Mouse (Mus musculus): ENCODE data around the gene Rab23. TPM values are rescaled to one million over a fixed set of nuclear protein-coding genes. Genes with fewer than 3 reads are reported as not detected.
A peak's percentile ranks its signal among the peaks of the same experiment; 100 is the strongest.

Rab23 gene
- polyA plus RNA-seq, 1 experiment from 2014 or later = 27.5 TPM

DNA sequence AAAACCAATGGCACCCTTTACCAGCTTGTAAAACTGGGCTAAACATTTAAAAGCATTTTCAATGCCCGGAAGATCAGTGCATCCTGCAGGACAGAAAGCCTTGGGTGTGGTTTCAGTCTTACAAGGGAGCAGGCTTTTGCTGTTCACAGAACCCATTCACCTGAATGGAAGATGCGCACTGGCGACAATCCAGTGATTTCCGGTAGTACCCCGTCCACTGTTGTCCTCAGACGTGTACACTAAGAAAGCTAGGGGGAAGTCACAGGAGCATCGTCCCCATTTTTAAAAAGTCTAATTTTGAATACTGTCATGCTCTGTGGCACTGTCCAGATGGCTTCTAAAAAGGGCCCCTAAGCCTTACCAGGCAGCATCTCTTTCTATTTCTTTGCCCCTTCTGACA lies 36.1 kb downstream of the Rab23 start:
- peaks cover 4% of the 10 kb centered on the region; the same call in 1 of the 2 replicates for H3K4me1 ChIP-seq (ENCODE audit: control insufficient read depth, insufficient read depth, low read length)
- 0 out of 2 replicates have a peak, but pooled peaks cover under 1% of the 10 kb centered on the region for H3K36me3 ChIP-seq (ENCODE audit: control insufficient read depth, insufficient read depth, low read length)
- 0 out of 2 replicates have a peak overlapping the region, but pooled peaks have one; percentile 98 for H3K4me2 ChIP-seq (ENCODE audit: low read depth)
- no peak overlapping the region for H3K9ac ChIP-seq (ENCODE audit: low read length)
- no peak for DNase-seq (ENCODE audit: low spot score)
- H3K4me3 ChIP-seq (ENCODE audit: low read depth, low read length) = no peak overlapping the region
- no peaks in the 10 kb centered on the region for H3K9me3 ChIP-seq (ENCODE audit: control insufficient read depth, low read length)
- H3K27ac ChIP-seq (ENCODE audit: low read depth, low read length) = no peak overlapping the region
- 89% methylated on average over 7 of the region's 7 CpGs for WGBS
- H3K27me3 ChIP-seq (ENCODE audit: control insufficient read depth, insufficient read depth, low read length) = no peaks in the 10 kb centered on the region
- ATAC-seq (ENCODE audit: insufficient read depth, low FRiP score, low TSS enrichment) = no peak

DNA sequence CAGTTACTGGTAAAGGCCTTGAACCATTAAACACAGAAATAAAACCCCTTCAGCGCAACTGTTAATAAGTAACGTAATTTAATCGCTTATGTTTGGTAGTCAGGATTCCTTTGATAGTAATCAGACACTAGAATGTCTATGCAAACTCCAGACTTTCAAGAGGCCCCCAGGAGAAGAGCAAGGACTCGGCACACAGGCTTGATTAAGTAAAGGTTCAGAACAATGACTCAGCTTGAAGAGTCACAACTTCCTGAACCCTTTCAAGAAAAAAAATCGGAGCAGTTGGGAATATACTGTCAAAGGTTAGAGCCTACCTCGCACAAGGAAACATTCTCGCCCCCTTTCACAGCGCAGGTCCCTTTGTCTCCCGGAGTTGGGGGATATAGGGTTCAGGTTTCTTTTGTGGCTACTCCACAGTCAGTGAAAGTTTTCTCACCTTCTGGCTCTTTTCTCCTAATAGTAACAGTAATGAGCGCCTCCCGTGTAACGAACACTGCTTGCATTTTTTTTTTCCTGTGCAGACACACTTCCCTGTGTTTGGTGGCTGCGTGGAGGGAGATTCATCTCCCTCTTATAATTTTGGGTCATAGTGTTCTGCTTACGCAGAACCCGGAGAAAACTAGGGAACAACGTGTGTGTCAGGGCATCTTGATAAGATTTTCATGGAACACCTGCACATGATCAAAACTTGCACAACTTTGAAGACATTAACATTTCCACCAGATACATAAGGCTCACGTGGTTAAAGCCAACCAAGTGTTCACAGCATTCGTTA lies 36.8 kb downstream of the Rab23 start:
- ATAC-seq (ENCODE audit: insufficient read depth, low FRiP score, low TSS enrichment) (no peak), DNase-seq (ENCODE audit: low spot score) (no peak)
- Histone ChIP-seq H3K36me3 (ENCODE audit: control insufficient read depth, insufficient read depth, low read length) (0 out of 2 replicates have a peak, but pooled peaks cover 2% of the 10 kb centered on the region), H3K4me1 (ENCODE audit: control insufficient read depth, insufficient read depth, low read length) (peaks cover 4% of the 10 kb centered on the region; the same call in 1 of the 2 replicates), H3K4me2 (ENCODE audit: low read depth) (peak overlapping the region; percentile 98), H3K9me3 (ENCODE audit: control insufficient read depth, low read length) (no peaks in the 10 kb centered on the region), H3K27ac (ENCODE audit: low read depth, low read length) (no peak overlapping the region), H3K4me3 (ENCODE audit: low read depth, low read length) (peak overlapping the region; percentile 58), H3K9ac (ENCODE audit: low read length) (peak overlapping the region; percentile 81; the same call in 1 of the 2 replicates), H3K27me3 (ENCODE audit: control insufficient read depth, insufficient read depth, low read length) (no peaks in the 10 kb centered on the region)
- 36% methylated on average over 18 of the region's 18 CpGs for WGBS

DNA sequence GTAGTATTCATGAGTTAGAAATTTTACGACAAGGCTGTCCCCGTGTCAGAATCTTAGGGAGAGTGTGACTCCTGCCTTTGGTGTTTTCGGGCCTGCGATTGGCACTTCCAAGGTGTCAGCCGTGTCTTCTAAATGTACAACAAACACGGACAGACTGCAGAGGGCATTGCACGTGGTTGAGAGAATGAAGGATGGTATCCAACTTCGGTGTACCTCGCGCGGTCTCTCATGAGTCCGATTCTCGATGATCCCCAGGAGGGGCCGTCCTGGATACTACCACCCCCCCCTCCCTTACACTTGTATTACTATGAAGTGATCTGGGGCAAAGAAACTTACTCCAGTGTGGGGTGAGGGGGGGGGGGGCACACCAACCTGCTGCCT lies 37.3 kb downstream of the Rab23 start:
- DNase-seq (ENCODE audit: low spot score) = peak; percentile 43
- no peaks in the 10 kb centered on the region for H3K9me3 ChIP-seq (ENCODE audit: control insufficient read depth, low read length)
- H3K4me1 ChIP-seq (ENCODE audit: control insufficient read depth, insufficient read depth, low read length) = peaks cover 4% of the 10 kb centered on the region; the same call in 1 of the 2 replicates
- peak overlapping the region; percentile 98 for H3K4me2 ChIP-seq (ENCODE audit: low read depth)
- peak overlapping the region; percentile 81 for H3K9ac ChIP-seq (ENCODE audit: low read length)
- peak overlapping the region; percentile 58 for H3K4me3 ChIP-seq (ENCODE audit: low read depth, low read length)
- no peaks in the 10 kb centered on the region for H3K27me3 ChIP-seq (ENCODE audit: control insufficient read depth, insufficient read depth, low read length)
- H3K36me3 ChIP-seq (ENCODE audit: control insufficient read depth, insufficient read depth, low read length) = 0 out of 2 replicates have a peak, but pooled peaks cover 2% of the 10 kb centered on the region
- H3K27ac ChIP-seq (ENCODE audit: low read depth, low read length) = no peak overlapping the region
- peak; percentile 62 for ATAC-seq (ENCODE audit: insufficient read depth, low FRiP score, low TSS enrichment)
- WGBS = 9% methylated on average over 14 of the region's 14 CpGs

DNA sequence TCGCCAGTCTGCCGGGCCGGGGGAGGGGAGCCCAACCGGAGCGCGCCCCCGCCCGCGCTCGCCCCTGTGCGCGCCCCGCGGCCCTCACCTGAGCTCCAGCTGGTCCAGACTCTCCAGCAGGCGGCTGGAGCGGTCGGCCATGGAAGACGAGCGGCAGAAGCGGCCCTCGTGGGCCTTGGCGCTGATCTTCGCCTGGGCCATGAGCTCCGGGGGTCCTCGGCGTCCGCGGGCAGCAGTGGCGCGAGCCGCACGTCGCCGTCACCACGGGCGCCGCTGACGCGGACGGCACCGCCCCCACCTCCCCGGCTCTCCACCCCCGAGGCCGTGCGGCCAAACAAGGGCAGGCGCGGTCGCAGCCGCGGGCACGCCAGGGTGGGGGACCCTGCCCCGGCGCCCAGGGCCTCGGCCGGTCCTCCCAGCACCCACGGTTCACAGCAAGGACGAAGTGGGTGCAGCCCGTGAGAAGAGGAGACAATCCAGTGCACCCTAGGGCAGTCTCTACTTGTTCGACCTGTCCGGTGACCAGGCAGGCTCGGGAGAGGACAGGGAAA lies 37.9 kb downstream of the Rab23 start, which contains the start of gene Bag2:
Bag2 (minus strand) TSS at position 305 of the 551 bp plus-strand sequence.
- no peaks in the 10 kb centered on the region for H3K9me3 ChIP-seq (ENCODE audit: control insufficient read depth, low read length)
- H3K4me2 ChIP-seq (ENCODE audit: low read depth) = peak within 1 kb of the TSS; percentile 98
- under 1% methylated on average over 60 of the region's 61 CpGs for WGBS
- peak; percentile 70 for DNase-seq (ENCODE audit: low spot score)
- H3K27ac ChIP-seq (ENCODE audit: low read depth, low read length) = 0 out of 2 replicates have a peak within 1 kb of the TSS, but pooled peaks have one; percentile 10
- 0 out of 2 replicates have a peak, but pooled peaks cover 2% of the 10 kb centered on the region for H3K36me3 ChIP-seq (ENCODE audit: control insufficient read depth, insufficient read depth, low read length)
- peaks cover 4% of the 10 kb centered on the region; the same call in 1 of the 2 replicates for H3K4me1 ChIP-seq (ENCODE audit: control insufficient read depth, insufficient read depth, low read length)
- ATAC-seq (ENCODE audit: insufficient read depth, low FRiP score, low TSS enrichment) = peak; percentile 80
- peak within 1 kb of the TSS; percentile 81 for H3K9ac ChIP-seq (ENCODE audit: low read length)
- H3K4me3 ChIP-seq (ENCODE audit: low read depth, low read length) = peak within 1 kb of the TSS; percentile 58
- H3K27me3 ChIP-seq (ENCODE audit: control insufficient read depth, insufficient read depth, low read length) = no peaks in the 10 kb centered on the region

DNA sequence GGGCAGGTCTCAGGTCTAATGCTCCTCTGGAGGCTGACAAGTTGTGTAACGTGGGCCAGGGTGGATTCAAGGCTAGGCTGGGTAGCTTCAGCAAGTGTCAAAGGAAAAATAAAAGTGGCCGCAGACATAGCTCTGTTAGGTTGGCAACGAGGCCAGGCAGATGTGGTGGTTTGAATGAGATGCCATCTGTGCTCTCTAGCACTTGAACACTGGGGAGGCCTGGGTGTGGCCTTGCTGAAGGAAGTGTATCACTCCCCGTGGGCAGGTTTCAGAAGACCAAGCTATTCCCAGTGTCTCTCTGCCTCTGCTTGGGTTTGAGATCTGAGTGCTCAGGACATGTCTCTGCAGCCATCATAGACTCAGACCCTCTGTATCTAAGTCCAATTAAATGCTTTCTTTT lies 38.8 kb downstream of the Rab23 start:
- no peak for DNase-seq (ENCODE audit: low spot score)

DNA sequence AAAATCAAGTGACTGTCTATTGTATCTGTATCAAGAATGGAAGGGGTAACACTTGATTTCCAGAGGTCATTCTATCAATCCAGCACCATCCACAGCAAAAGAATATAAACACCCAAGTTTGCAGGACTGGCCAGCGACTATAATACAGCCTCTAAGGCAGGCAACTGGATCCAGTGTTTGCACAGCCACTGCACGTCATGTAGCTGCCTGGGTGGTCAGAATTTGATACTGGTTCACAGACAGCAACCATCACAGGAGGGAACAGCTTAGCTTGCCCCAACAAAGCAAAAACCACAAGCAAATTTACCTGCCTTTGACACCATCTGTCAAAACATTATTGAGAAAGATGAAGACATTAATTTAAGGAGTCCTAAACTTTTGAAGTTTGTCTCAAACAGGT lies 44.1 kb downstream of the Rab23 start:
- no peak overlapping the region for H3K4me2 ChIP-seq (ENCODE audit: low read depth)
- 67% methylated on average over 2 of the region's 2 CpGs for WGBS
- no peaks in the 10 kb centered on the region for H3K4me1 ChIP-seq (ENCODE audit: control insufficient read depth, insufficient read depth, low read length)
- H3K9me3 ChIP-seq (ENCODE audit: control insufficient read depth, low read length) = no peaks in the 10 kb centered on the region
- no peak overlapping the region for H3K9ac ChIP-seq (ENCODE audit: low read length)
- no peak overlapping the region for H3K27ac ChIP-seq (ENCODE audit: low read depth, low read length)
- H3K4me3 ChIP-seq (ENCODE audit: low read depth, low read length) = no peak overlapping the region
- H3K27me3 ChIP-seq (ENCODE audit: control insufficient read depth, insufficient read depth, low read length) = no peaks in the 10 kb centered on the region
- 0 out of 2 replicates have a peak, but pooled peaks cover 2% of the 10 kb centered on the region for H3K36me3 ChIP-seq (ENCODE audit: control insufficient read depth, insufficient read depth, low read length)
- DNase-seq (ENCODE audit: low spot score) (no peak), ATAC-seq (ENCODE audit: insufficient read depth, low FRiP score, low TSS enrichment) (no peak)

More for the DNA sequence above, 38.8 kb downstream of the Rab23 start:
- WGBS = 51% methylated on average over 4 of the region's 4 CpGs
- Histone ChIP-seq H3K9ac (ENCODE audit: low read length) (no peak overlapping the region), H3K27me3 (ENCODE audit: control insufficient read depth, insufficient read depth, low read length) (no peaks in the 10 kb centered on the region), H3K36me3 (ENCODE audit: control insufficient read depth, insufficient read depth, low read length) (0 out of 2 replicates have a peak, but pooled peaks cover 2% of the 10 kb centered on the region), H3K4me3 (ENCODE audit: low read depth, low read length) (no peak overlapping the region), H3K27ac (ENCODE audit: low read depth, low read length) (no peak overlapping the region), H3K9me3 (ENCODE audit: control insufficient read depth, low read length) (no peaks in the 10 kb centered on the region), H3K4me1 (ENCODE audit: control insufficient read depth, insufficient read depth, low read length) (peaks cover 4% of the 10 kb centered on the region; the same call in 1 of the 2 replicates), H3K4me2 (ENCODE audit: low read depth) (no peak overlapping the region)
- ATAC-seq (ENCODE audit: insufficient read depth, low FRiP score, low TSS enrichment) = no peak

DNA sequence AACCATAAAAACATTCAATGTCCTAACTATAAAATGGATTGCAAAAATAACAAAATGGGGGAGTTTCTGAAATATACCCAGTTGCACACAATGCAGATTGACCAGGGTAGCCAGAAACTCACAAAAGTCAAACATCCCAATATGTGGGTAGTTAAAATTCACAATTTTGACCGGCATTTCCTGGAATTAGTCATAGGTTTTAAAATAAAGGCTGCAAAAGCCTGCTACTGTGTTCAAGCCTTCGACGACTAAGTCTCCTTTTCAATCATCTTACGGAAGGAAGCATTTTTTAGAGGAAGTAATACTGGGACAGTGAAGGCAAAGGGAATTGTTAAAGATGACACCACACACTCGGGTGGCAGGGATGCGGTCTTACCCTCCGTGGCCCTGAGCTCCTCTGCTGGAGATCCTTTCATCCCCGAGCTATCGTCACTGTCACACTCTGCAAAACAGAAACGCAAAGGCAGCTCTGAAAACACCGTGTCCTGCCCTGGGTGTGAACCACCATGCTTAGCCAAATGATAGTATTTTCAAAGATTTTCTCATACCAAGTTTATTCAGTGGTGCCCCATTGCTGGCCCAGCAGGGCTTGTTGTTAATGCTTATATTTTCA lies 45.9 kb downstream of the Rab23 start:
- peaks cover 6% of the 10 kb centered on the region for H3K36me3 ChIP-seq (ENCODE audit: control insufficient read depth, insufficient read depth, low read length)

DNA sequence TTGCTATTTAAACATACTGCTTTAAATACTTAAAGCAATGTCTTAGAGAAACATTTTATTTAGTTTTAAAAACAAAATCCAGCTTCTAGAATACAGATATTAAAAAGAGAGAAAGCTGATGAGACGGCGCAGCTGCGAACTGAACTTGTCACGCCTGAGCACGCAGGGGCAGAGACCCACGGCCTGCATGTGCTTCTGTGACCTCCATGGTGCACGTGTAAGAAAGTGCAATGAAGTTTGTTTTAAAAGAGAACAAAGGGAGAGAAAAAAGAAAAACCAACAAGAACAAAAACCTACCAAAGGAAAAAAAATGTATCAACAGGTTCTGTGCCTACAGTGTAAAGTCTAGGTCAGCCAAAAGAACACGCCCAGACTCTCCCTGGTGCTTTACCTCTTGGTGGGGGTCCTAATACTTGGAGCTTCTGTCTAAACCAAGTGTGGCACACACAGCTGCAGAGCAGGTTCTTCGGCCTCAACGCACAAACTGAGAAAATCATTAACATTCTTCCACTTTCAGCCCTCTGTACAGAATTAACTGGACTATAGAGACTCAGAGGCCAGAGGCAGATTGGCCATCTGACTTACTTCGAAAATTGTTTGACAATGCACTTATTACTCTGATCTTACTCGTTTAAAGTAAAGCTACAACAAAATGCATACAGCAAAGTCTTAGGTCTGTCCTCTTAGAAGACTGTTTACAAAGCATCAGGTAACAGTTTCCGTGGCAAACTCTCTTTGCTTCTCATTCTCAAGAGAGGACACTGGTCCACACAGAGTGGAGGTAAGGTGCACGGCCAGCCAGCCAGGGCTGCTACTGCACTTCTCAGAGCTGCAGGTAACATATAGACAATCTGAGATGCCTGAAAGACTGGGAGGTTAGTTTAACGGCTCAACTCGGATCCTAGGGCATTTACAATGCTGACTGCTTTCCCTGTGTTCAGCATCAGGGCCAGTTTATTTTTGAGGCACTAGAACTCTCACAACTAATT lies 47.1 kb downstream of the Rab23 start:
- no peaks in the 10 kb centered on the region for H3K4me1 ChIP-seq (ENCODE audit: control insufficient read depth, insufficient read depth, low read length)
- no peaks in the 10 kb centered on the region for H3K27me3 ChIP-seq (ENCODE audit: control insufficient read depth, insufficient read depth, low read length)
- H3K36me3 ChIP-seq (ENCODE audit: control insufficient read depth, insufficient read depth, low read length) = peaks cover 4% of the 10 kb centered on the region
- ATAC-seq (ENCODE audit: insufficient read depth, low FRiP score, low TSS enrichment) = no peak
- H3K4me2 ChIP-seq (ENCODE audit: low read depth) = no peak overlapping the region
- no peak overlapping the region for H3K27ac ChIP-seq (ENCODE audit: low read depth, low read length)
- H3K9me3 ChIP-seq (ENCODE audit: control insufficient read depth, low read length) = no peaks in the 10 kb centered on the region
- DNase-seq (ENCODE audit: low spot score) = no peak
- H3K9ac ChIP-seq (ENCODE audit: low read length) = no peak overlapping the region
- H3K4me3 ChIP-seq (ENCODE audit: low read depth, low read length) = no peak overlapping the region
- WGBS = 74% methylated on average over 16 of the region's 16 CpGs

More for the DNA sequence above, 45.9 kb downstream of the Rab23 start:
- no peaks in the 10 kb centered on the region for H3K27me3 ChIP-seq (ENCODE audit: control insufficient read depth, insufficient read depth, low read length)
- H3K27ac ChIP-seq (ENCODE audit: low read depth, low read length) = no peak overlapping the region
- DNase-seq (ENCODE audit: low spot score) = no peak
- H3K9ac ChIP-seq (ENCODE audit: low read length) = no peak overlapping the region
- 86% methylated on average over 11 of the region's 11 CpGs for WGBS
- H3K9me3 ChIP-seq (ENCODE audit: control insufficient read depth, low read length) = no peaks in the 10 kb centered on the region
- H3K4me1 ChIP-seq (ENCODE audit: control insufficient read depth, insufficient read depth, low read length) = no peaks in the 10 kb centered on the region
- no peak overlapping the region for H3K4me3 ChIP-seq (ENCODE audit: low read depth, low read length)
- H3K4me2 ChIP-seq (ENCODE audit: low read depth) = no peak overlapping the region
- ATAC-seq (ENCODE audit: insufficient read depth, low FRiP score, low TSS enrichment) = no peak
